Mouse (Mus musculus) CD8-positive naive resting alpha-beta T cell, adult 2 months (primary cell): Measurements from ENCODE around the gene Pparg.

Source experiments
- DNase-seq, 2 experiments: peaks; one replicate each; pipeline ENCODE4 v3.0.0; 2022; ENCODE audit warnings: low read depth in 2 of 2, low spot score in 2 of 2

The Pparg gene

DNA sequence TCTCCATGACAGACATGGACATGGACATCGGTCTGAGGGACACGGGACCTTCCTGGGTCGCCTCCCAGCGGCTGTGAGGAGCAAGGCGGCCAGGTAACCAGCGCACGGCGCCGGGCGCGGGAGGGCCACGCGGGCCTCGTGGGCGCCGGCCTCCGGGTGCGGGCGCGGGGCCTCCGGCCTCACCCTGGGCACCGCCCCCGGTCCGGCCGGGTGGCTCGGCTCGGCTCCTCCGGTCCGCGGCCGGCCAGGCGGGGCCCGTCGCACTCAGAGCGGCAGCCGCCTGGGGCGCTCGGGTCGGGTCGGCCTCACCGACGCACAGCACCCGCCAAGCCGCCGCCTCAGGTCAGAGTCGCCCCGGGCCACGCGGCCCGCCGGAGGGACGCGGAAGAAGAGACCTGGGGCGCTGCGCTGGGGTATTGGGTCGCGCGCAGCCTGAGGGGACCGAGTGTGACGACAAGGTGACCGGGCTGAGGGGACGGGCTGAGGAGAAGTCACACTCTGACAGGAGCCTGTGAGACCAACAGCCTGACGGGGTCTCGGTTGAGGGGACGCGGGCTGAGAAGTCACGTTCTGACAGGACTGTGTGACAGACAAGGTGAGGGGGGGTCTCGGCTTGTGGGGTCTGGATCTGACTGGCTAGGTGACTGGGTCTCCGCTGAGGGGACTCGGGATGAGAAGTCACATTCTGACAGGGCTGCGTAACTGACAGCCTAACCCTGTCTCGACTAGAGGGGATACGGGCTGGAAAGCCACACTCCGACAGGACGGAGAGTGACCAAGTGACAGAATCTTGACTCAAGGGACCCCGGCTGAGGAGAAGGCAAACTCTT lies at the start of gene Pparg:
Pparg (plus strand) TSS at position 176 of the 830 bp plus-strand sequence.
- DNase-seq: no peak

GRCm38 (mm10) chr6:115312780-115313179 lies 48.0 kb upstream of the Pparg start:
- no peak for DNase-seq

GRCm38 (mm10) chr6:115313235-115313738 lies 47.5 kb upstream of the Pparg start:
- DNase-seq: no peak

DNA sequence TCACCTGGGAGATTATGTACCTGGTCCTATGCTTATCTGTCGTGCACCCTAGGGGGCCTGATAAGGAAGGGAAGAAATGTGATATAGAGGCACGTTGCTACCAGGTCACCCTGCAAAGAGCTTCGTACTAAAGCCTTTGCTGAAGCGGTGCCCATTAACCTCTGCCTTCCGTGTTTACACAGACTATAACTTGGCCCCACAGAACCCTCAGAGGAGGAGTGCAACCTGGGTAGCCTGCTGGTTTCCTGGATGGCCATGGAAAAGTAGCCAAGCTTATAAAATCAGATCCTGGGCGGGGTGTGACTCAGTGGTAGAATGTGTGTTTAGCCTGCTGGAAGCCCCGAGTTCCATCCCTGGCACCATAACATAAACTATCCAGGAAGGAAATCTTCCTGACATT lies 46.8 kb upstream of the Pparg start:
- no peak for DNase-seq

DNA sequence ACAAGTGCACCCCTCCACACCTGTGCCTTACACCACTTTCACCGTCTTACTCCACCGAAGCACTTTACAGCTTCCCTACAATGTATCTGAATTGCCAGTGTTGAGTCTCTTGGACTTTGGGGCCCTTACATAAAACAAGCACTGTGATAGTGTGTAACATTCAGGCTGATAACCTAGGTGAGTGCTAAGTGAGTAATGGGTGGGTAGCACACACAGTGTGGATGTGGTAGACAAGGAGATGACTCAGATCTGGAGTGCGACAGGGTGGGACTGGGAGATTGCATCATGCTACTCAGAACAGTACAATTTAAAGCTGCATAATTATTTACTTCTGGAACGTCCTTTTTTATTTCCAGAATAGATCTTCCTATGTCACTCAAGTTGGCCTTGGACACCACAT lies 45.0 kb upstream of the Pparg start:
- DNase-seq: no peak

- no peak for DNase-seq
Measured at GRCm38 (mm10) chr6:115316811-115317221, 43.9 kb upstream of the Pparg start.

- DNase-seq: no peak
Measured at GRCm38 (mm10) chr6:115318811-115319210, 41.9 kb upstream of the Pparg start.

DNA sequence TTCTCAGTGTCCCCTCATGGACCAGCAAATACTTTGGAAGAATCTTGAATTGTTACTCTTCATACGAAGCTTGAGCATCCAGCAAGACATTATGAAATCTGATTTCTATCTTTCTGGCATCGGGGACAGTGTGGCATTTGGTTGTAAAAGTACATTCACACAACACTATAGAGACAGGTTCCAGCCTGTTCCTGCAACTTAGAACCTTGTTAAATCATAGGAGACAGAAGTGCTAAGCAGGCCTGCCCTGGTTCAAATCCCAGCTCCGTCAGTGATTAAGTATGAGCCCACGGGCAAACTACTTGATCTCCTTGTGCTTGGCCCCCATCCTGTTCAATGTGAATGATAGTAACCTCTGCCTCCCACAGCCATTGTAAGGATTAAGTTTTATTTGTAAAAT lies 41.1 kb upstream of the Pparg start:
- DNase-seq: no peak

GRCm38 (mm10) chr6:115320927-115321714 lies 39.6 kb upstream of the Pparg start:
- DNase-seq: no peak

- DNase-seq: no peak
Measured at GRCm38 (mm10) chr6:115321883-115322351, 38.8 kb upstream of the Pparg start.

DNA sequence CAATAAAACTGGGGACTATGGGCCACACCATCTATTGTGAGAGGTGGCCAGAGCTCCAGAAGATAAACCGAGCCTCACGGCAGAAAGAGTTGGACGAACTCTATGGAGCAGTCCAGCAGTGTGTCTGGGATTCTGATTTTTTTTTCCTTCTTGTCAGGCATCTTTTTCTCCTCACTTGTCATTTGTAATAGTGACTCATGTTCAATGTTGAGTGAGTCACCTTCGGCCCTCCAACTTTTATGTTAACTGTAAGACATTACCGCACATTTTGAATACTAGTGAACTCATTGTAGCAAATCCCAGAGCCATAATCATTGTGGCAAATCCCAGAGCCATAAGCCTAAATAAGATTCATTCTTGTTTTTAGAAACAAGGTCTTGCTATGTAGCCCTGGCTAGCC lies 37.8 kb upstream of the Pparg start:
- no peak for DNase-seq

DNA sequence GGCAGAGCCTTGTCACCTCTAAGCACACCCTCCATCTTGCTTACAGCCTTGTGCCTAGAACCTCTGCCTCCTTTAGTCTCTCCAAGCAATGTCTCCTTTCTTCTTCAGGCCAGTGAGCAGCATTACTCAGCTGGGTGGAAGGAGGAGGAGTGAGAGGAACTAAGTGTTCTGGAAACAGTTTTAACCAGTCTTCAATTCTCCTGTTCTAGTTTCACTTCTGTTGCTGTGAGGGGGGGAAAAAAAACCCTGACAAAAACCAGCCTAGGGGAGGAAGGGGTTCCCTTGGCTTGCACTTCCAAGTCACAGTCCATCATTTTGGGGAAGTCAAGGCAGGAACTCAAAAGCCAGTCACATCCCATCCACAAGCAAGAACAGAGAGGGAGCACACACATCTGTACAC lies 29.8 kb upstream of the Pparg start:
- no peak for DNase-seq

DNA sequence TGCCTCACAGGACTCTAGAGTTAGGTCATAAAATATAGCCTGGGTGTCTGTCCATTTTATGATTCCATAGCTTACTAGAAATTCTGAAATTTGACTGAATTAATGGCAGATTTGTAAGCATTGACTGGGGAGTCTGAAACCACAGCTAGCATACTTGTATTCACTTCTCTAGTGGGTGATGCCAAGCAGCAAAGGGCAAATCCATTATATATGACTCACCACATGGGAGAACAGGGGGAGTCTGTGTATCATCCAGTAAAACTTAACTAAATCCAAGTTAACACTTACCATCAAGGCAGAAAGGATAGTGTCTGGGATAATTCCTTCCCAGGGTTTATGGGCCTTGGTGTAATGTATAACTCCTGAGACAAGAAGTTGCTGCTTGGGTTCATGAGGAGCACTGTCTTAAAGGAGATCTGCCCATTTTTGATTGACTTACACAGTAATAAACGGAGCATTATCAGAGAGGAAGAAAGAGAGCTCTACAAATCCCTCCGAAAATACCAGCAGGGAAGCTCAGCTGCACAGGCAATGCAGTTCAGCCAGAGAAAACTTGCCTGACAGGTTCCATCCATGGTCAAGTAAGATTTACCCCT lies 27.6 kb upstream of the Pparg start:
- DNase-seq: no peak

DNA sequence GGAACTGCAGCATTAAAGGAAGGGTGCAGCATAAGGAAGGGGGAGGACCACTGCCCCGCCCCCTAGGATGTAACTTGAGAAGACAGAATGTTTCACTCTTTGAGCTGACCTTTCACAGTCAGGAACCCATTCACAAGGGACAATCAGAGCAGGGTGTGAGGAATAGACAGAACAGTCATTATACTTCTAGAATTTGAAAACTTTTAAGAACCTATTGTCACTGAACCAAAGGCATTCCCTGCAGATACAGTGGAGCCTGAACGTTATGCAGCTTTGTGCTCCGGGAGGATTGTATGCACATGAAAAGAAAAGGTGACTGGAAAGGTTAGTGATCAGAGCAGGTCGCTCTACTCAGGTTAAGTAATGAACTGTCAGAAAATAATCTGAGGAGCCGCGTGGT lies 25.2 kb upstream of the Pparg start:
- DNase-seq: no peak

DNA sequence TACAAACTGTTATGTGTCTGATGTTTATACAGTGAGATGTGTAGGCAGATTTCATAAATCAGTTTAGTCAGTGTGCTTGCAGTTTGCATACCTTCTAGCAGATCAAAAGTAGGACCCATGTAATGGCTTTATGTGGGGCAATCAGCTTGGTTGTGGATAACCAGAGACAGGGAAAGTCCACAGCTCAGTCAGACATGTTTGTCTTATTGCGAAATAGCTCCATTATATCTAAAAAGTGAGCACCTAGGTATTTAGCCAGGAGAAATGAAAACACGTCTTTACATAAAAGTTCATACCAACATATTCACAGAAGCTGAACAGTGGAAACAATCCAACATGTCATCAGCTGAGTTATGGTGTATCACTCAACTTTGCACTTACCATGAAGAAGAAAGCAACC lies 20.7 kb upstream of the Pparg start:
- no peak for DNase-seq

- no peak for DNase-seq
Measured at GRCm38 (mm10) chr6:115343096-115343495, 17.7 kb upstream of the Pparg start.

GRCm38 (mm10) chr6:115343570-115343969 lies 17.2 kb upstream of the Pparg start:
- no peak for DNase-seq

- DNase-seq: no peak
Measured at GRCm38 (mm10) chr6:115344101-115344500, 16.6 kb upstream of the Pparg start.

DNA sequence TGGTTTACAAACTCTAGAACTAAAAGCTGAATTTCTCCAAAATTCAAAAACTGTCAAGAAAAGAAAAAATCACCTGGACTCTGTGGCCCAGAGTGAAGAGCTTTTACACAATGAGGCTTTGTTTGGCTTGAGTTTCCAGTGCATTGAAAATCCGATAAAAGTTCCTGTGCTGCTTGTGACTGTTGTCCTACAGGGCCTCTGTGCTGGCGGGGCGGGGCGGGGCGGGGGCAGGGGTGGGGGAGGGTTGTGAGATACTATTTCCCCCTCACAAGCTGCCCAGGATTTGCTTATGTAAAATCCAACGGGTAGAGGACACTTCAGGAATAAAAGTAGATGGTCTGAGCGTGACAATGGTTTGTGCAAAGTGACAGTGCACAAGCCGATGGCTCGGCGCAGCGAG lies 16.2 kb upstream of the Pparg start:
- no peak for DNase-seq

DNA sequence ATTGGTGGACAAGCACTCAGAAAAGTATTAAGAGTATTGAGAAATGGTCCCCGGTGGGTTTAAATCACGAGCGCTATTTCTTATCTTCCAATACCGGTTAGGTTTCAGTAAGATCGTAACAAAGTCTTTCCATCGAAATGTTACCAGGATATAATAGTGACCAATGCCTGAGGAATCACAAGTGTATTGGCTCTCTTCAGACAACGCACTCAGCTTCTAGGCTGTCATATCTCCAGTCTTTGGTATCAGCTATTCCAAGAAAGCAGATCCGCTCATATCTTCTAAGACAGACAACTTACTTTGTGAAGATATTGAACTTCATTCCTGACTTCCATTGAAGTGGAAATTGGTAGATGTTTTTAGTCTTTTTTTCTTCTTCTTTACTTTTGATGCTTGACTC lies 15.7 kb upstream of the Pparg start:
- DNase-seq: no peak

- DNase-seq: no peak
Measured at GRCm38 (mm10) chr6:115349641-115350464, 10.9 kb upstream of the Pparg start.
